13 mouse cellular contexts compared by ENCODE assay signal in genomic region chr13:69946615-69947014, GRCm38 (mm10).
DNase-seq lines count a peak whose midpoint lies in the region; ATAC-seq and TF ChIP-seq lines count a peak whose summit lies in the region.
"Had no signal": no experiment of that assay in that cellular context is flagged by ENCODE, and none has a peak within 500 bp of the region (broad histone marks: within the 10 kb centered on the region; RNA-seq: fewer than 3 reads in every experiment).

No protein-coding gene starts in this region.

- 50% methylated on average over 7 of the region's 7 CpGs for WGBS in hindbrain, postnatal 0 days

- no peaks in the 10 kb centered on the region for H3K9me3 ChIP-seq in hindbrain, postnatal 0 days (ENCODE audit: low read length)
- H3K9me3 ChIP-seq: limb, embryonic 10.5 days had no signal

- H3K4me2 ChIP-seq in hindbrain, postnatal 0 days (ENCODE audit: low read depth, low read length): no peak overlapping the region
- H3K4me2 ChIP-seq: neural tube, embryonic 12.5 days had no signal

- no peaks in the 10 kb centered on the region for H3K27me3 ChIP-seq in hindbrain, postnatal 0 days (ENCODE audit: insufficient read depth, low read length)
- H3K27me3 ChIP-seq: neural tube, embryonic 12.5 days had no signal

- DNase-seq in adrenal gland, postnatal 14 days: peak; percentile 7
- DNase-seq in adrenal gland, adult 2 months: no peak
- peak; percentile 7 to 12 for DNase-seq in layer of hippocampus, adult 8-10 months (ENCODE audit: low spot score in 2 of 2)
- DNase-seq in layer of hippocampus, postnatal 14 days (ENCODE audit: low spot score in 2 of 2): no peak
- DNase-seq in cerebellum, postnatal 25 days: peak; percentile 59 to 75
- peak; percentile 36 for DNase-seq in hindbrain, postnatal 0 days (ENCODE audit: low spot score)
- DNase-seq in right cerebral cortex, postnatal 10 days (ENCODE audit: low spot score in 2 of 2): no peak
- DNase-seq in urinary bladder, adult 2 months (ENCODE audit: low spot score): no peak
- DNase-seq: gastrocnemius, adult 2 months; kidney, postnatal 36 days had no signal

- H3K4me3 ChIP-seq in hindbrain, postnatal 0 days (ENCODE audit: low read length): no peak overlapping the region
- H3K4me3 ChIP-seq: gastrocnemius, adult 2 months; limb, embryonic 10.5 days; neural tube, embryonic 12.5 days had no signal

- TF ChIP-seq CTCF in hindbrain, postnatal 0 days (IDR thresholded peaks at IDR 0.05; ENCODE audit: low read depth): no peak

- no peak overlapping the region for H3K27ac ChIP-seq in hindbrain, postnatal 0 days
- H3K27ac ChIP-seq: gastrocnemius, adult 2 months; limb, embryonic 10.5 days; neural tube, embryonic 12.5 days had no signal

- no peaks in the 10 kb centered on the region for H3K4me1 ChIP-seq in hindbrain, postnatal 0 days (ENCODE audit: insufficient read depth, low read length)
- H3K4me1 ChIP-seq: limb, embryonic 10.5 days; neural tube, embryonic 12.5 days had no signal

- peak; percentile 51; the same call in 1 of the 2 replicates for ATAC-seq in hindbrain, postnatal 0 days
- ATAC-seq: activated CD4-positive, CD25-positive, alpha-beta regulatory T cell, adult 4 months had no signal

- no peak overlapping the region for H3K9ac ChIP-seq in hindbrain, postnatal 0 days (replicated peaks; ENCODE audit: low read length)
- H3K9ac ChIP-seq: neural tube, embryonic 12.5 days had no signal

- no peaks in the 10 kb centered on the region for H3K36me3 ChIP-seq in hindbrain, postnatal 0 days (ENCODE audit: insufficient read depth, low read length)
- H3K36me3 ChIP-seq: limb, embryonic 10.5 days; neural tube, embryonic 12.5 days had no signal

Comparison
In these comparisons a context has a peak if more than half of its experiments do, and no peak if none do; other contexts are left out.
1. DNase-seq: peak in adrenal gland, postnatal 14 days (single experiment), layer of hippocampus, adult 8-10 months (2 of 2), cerebellum, postnatal 25 days (2 of 2) and hindbrain, postnatal 0 days (single experiment); none in adrenal gland, adult 2 months (single experiment), layer of hippocampus, postnatal 14 days (0 of 2), right cerebral cortex, postnatal 10 days (0 of 2) and urinary bladder, adult 2 months (single experiment).